Mouse (Mus musculus): Measurements from ENCODE around the gene Zfp598.

GRCm38 (mm10) chr17:24635024-24635423 is 34.5 kb upstream of the Zfp598 start:
- no peak for TF ChIP-seq CTCF (IDR thresholded peaks at IDR 0.05; ENCODE audit: insufficient read depth, low read length)
- peak; percentile 43; the same call in 1 of the 2 replicates for TF ChIP-seq POLR2A (IDR thresholded peaks at IDR 0.05; ENCODE audit: borderline replicate concordance, extremely low read depth, low read depth, low read length)
